Mouse (Mus musculus): ENCODE measurements at regions not wholly inside any gene's neighbourhood (a gene's known extent, or its start where the extent isn't known, plus 50 kb on each side); places are given as distances from the start of the nearest gene placed in this dataset.
A peak's percentile ranks its signal among the peaks of the same experiment; 100 is the strongest.

DNA sequence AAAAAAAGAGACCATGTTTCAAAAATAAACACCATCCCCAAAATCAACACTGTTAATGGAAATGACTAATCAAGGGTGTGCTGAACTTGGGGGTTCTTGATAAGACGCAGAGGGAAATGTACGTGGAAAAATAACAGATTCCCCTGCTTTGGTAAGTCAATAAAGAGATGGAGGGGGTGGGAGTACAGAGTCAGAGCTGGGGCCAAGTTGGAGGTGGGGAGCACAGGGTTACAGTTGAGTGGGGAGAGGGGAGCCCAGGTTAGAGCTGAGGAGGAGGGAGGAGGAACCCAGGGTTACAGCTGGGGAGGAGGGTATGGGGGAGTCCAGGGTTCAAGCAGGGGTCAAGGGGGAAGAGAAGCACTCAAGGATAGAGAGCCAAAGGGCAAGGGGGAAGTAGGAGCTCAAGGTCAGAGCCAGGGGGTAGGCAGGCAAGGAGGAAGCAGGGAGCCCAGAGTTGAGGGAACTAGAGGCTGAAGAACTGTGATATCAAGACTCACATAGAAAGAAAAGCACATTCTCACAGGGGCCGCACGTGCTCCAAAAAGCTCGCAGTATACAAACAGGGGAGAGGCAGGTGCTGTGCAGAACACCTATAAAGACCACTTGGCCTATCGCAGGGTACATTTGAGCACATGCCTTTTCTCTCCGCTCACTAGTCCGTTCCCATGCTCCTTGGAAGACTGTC lies 246.4 kb downstream of the Sox9 start:
- 82% methylated on average over 8 of the region's 8 CpGs for WGBS
- Histone ChIP-seq H3K36me3 (ENCODE audit: control insufficient read depth, insufficient read depth, low read length) (no peaks in the 10 kb centered on the region), H3K27me3 (ENCODE audit: control insufficient read depth, insufficient read depth, low read length) (no peaks in the 10 kb centered on the region), H3K4me3 (ENCODE audit: insufficient read depth, low read depth, low read length) (no peak overlapping the region), H3K9ac (ENCODE audit: low read depth, low read length) (no peak overlapping the region), H3K27ac (replicated peaks; ENCODE audit: insufficient read depth, low read depth, low read length) (no peak overlapping the region), H3K79me2 (ENCODE audit: control insufficient read depth, insufficient read depth, low read length) (no peaks in the 10 kb centered on the region), H3K4me1 (ENCODE audit: control insufficient read depth, insufficient read depth, low read length) (no peaks in the 10 kb centered on the region)
- peak; percentile 15 for DNase-seq (ENCODE audit: extremely low read depth, low read depth, low spot score)
- TF ChIP-seq POLR2A (IDR thresholded peaks at IDR 0.05; ENCODE audit: extremely low read depth, insufficient read depth, low read length) (no peak), CTCF (IDR thresholded peaks at IDR 0.05; ENCODE audit: low read depth, low read length) (no peak)

- 84% methylated on average over 8 of the region's 8 CpGs for WGBS
- no peak for TF ChIP-seq CTCF (IDR thresholded peaks at IDR 0.05; ENCODE audit: low read depth, low read length)
- TF ChIP-seq POLR2A (IDR thresholded peaks at IDR 0.05; ENCODE audit: extremely low read depth, insufficient read depth, low read length), result no peak
- H3K79me2 ChIP-seq (ENCODE audit: control insufficient read depth, insufficient read depth, low read length), result no peaks in the 10 kb centered on the region
- H3K9ac ChIP-seq (ENCODE audit: low read depth, low read length), result no peak overlapping the region
- no peaks in the 10 kb centered on the region for H3K27me3 ChIP-seq (ENCODE audit: control insufficient read depth, insufficient read depth, low read length)
- no peak overlapping the region for H3K27ac ChIP-seq (replicated peaks; ENCODE audit: insufficient read depth, low read depth, low read length)
- no peak overlapping the region for H3K4me3 ChIP-seq (ENCODE audit: insufficient read depth, low read depth, low read length)
- H3K36me3 ChIP-seq (ENCODE audit: control insufficient read depth, insufficient read depth, low read length), result no peaks in the 10 kb centered on the region
- H3K4me1 ChIP-seq (ENCODE audit: control insufficient read depth, insufficient read depth, low read length), result no peaks in the 10 kb centered on the region
- no peak for DNase-seq (ENCODE audit: extremely low read depth, low read depth, low spot score)
These were observed 249.4 kb downstream of the Sox9 start for GRCm38 (mm10) chr11:113031405-113031804.

DNA sequence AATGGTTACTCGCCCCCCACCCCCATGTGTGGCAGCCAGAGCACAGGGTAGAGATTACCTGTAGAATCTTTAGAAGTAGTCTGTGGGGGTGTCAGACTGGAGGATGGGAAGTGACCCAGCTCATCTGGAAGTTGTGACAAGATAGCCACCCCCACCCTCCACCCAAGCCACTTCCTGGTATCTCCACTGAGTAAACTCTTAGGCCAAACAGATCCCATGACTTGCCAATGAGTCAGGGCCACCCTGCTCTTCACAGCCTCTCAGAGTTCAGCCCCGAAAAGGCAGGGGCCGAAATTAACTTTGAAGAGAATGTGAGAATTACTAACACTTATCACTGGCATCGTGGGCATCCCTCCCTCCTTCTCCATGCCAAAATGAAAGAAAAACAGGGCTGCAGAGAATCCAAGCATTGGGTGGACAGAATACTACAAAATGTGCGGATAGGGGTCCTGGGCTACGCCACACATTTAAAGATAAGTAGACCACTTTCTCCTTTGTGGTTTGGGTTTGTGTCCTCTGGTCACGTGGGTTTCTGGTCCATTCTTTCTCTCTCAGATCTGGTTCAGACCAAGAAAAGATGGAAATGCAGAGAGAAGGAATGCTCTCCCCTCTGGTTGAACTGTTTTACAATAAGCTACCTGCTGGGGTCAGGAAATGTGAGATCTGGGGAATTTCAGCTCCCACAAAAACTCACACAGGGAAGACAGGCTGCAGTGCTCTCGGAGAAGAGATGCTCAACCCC lies 250.6 kb downstream of the Sox9 start:
- H3K4me1 ChIP-seq (ENCODE audit: control insufficient read depth, insufficient read depth, low read length), result peaks cover 3% of the 10 kb centered on the region; the same call in 1 of the 2 replicates
- no peak overlapping the region for H3K4me3 ChIP-seq (ENCODE audit: insufficient read depth, low read depth, low read length)
- no peaks in the 10 kb centered on the region for H3K27me3 ChIP-seq (ENCODE audit: control insufficient read depth, insufficient read depth, low read length)
- no peaks in the 10 kb centered on the region for H3K79me2 ChIP-seq (ENCODE audit: control insufficient read depth, insufficient read depth, low read length)
- no peak overlapping the region for H3K9ac ChIP-seq (ENCODE audit: low read depth, low read length)
- DNase-seq (ENCODE audit: extremely low read depth, low read depth, low spot score), result no peak
- 79% methylated on average over 8 of the region's 8 CpGs for WGBS
- no peaks in the 10 kb centered on the region for H3K36me3 ChIP-seq (ENCODE audit: control insufficient read depth, insufficient read depth, low read length)
- no peak overlapping the region for H3K27ac ChIP-seq (replicated peaks; ENCODE audit: insufficient read depth, low read depth, low read length)
- TF ChIP-seq CTCF (IDR thresholded peaks at IDR 0.05; ENCODE audit: low read depth, low read length), result no peak
- no peak for TF ChIP-seq POLR2A (IDR thresholded peaks at IDR 0.05; ENCODE audit: extremely low read depth, insufficient read depth, low read length)

DNA sequence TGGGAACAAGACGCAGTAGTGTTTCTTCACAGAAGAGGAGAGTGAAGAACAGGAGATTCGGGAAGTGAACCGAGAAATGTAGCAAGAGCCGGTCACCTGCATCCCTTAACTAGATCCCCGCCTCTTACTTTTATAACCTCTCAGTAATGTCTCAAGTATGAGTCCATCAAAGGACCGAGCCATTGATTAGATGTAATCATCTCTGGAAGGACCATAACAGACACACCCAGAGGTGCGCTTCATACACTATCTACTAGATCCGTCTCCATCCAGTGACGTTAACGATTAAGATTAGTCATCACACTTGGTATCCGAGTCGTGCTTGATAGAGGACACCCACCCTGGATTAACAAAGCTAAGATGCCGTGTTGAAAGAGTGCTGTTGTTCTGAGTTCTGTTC lies 252.9 kb downstream of the Sox9 start:
- 94% methylated on average over 13 of the region's 13 CpGs for WGBS
- no peak for DNase-seq (ENCODE audit: extremely low read depth, low read depth, low spot score)
- H3K27me3 ChIP-seq (ENCODE audit: control insufficient read depth, insufficient read depth, low read length), result no peaks in the 10 kb centered on the region; the same call in 1 of the 2 replicates

DNA sequence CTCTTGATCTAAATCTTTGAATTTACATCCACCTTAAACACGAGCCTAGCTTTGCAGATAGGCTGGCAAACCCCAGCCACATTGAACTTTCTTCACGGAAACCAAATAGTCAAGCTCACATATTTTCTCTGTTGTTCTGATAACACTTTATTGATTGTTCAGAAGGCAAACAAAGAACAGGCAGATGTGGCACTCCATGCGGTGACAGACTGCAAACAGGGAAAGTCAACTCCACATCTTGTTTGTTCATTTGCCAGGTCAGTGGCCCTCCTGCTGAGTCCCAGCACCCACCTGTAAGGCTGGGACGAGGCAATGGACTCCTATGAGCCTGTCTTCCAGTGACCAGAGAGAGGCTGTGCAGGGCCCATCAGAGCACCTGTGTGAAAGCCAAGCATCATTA lies 255.7 kb downstream of the Sox9 start:
- H3K27me3 ChIP-seq (ENCODE audit: control insufficient read depth, insufficient read depth, low read length), result no peaks in the 10 kb centered on the region; the same call in 1 of the 2 replicates

More for the DNA sequence above, 252.9 kb downstream of the Sox9 start:
- Histone ChIP-seq H3K9ac (ENCODE audit: low read depth, low read length) (no peak overlapping the region), H3K4me3 (ENCODE audit: insufficient read depth, low read depth, low read length) (no peak overlapping the region), H3K4me1 (ENCODE audit: control insufficient read depth, insufficient read depth, low read length) (peaks cover 3% of the 10 kb centered on the region; the same call in 1 of the 2 replicates), H3K79me2 (ENCODE audit: control insufficient read depth, insufficient read depth, low read length) (no peaks in the 10 kb centered on the region), H3K36me3 (ENCODE audit: control insufficient read depth, insufficient read depth, low read length) (no peaks in the 10 kb centered on the region), H3K27ac (replicated peaks; ENCODE audit: insufficient read depth, low read depth, low read length) (no peak overlapping the region)
- TF ChIP-seq POLR2A (IDR thresholded peaks at IDR 0.05; ENCODE audit: extremely low read depth, insufficient read depth, low read length), result no peak
- no peak for TF ChIP-seq CTCF (IDR thresholded peaks at IDR 0.05; ENCODE audit: low read depth, low read length)

More for the DNA sequence above, 255.7 kb downstream of the Sox9 start:
- Histone ChIP-seq H3K27ac (replicated peaks; ENCODE audit: insufficient read depth, low read depth, low read length) (no peak overlapping the region), H3K4me1 (ENCODE audit: control insufficient read depth, insufficient read depth, low read length) (peaks cover 3% of the 10 kb centered on the region; the same call in 1 of the 2 replicates), H3K9ac (ENCODE audit: low read depth, low read length) (no peak overlapping the region), H3K4me3 (ENCODE audit: insufficient read depth, low read depth, low read length) (no peak overlapping the region), H3K36me3 (ENCODE audit: control insufficient read depth, insufficient read depth, low read length) (no peaks in the 10 kb centered on the region), H3K79me2 (ENCODE audit: control insufficient read depth, insufficient read depth, low read length) (no peaks in the 10 kb centered on the region)
- TF ChIP-seq POLR2A (IDR thresholded peaks at IDR 0.05; ENCODE audit: extremely low read depth, insufficient read depth, low read length), result no peak
- TF ChIP-seq CTCF (IDR thresholded peaks at IDR 0.05; ENCODE audit: low read depth, low read length), result no peak
- DNase-seq (ENCODE audit: extremely low read depth, low read depth, low spot score), result peak; percentile 89
- WGBS, result 27% methylated on average over 4 of the region's 4 CpGs
